Mouse (Mus musculus) liver, embryonic 16.5 days (tissue): ENCODE results near the gene Top1. TPM values are rescaled to one million over a fixed set of nuclear protein-coding genes. Genes with fewer than 3 reads are reported as not detected.
A peak's percentile ranks its signal among the peaks of the same experiment; 100 is the strongest.

ENCODE experiments used
- ATAC-seq: fragments of 200-750 bp; cut with Nextera tagmentation; 2 replicates; pipeline ENCODE4 v1.8.0; 2017; ENCODE audit warnings: low read depth, mild to moderate bottlenecking, moderate number of reproducible peaks, moderate library complexity
- H3K27ac ChIP-seq: fragments of 300-500 bp; sonication (generic); 2 replicates; pipeline ENCODE4 v1.5.1; 2014; ENCODE audit warnings: mild to moderate bottlenecking, low read length
- H3K27me3 ChIP-seq: fragments of 300-500 bp; sonication (generic); 2 replicates; pipeline ENCODE4 v1.6.1; 2014; ENCODE audit warnings: low read depth, low read length, mixed read lengths; ENCODE audit not compliant: control insufficient read depth, insufficient read depth
- H3K36me3 ChIP-seq: fragments of 300-500 bp; sonication (generic); 2 replicates; pipeline ENCODE4 v1.6.1; 2014; ENCODE audit warnings: mild to moderate bottlenecking; ENCODE audit not compliant: control insufficient read depth, insufficient read depth
- H3K4me1 ChIP-seq: fragments of 300-500 bp; sonication (generic); 2 replicates; pipeline ENCODE4 v1.6.1; 2014; ENCODE audit warnings: low read depth, low read length, mixed read lengths; ENCODE audit not compliant: control insufficient read depth
- H3K4me2 ChIP-seq: fragments of 300-500 bp; sonication (generic); 2 replicates; pipeline ENCODE4 v1.6.1; 2014; ENCODE audit warnings: low read depth, low read length, mixed read lengths
- H3K4me3 ChIP-seq: fragments of 300-500 bp; sonication (generic); 2 replicates; pipeline ENCODE4 v1.5.1; 2014; ENCODE audit warnings: low read depth, mild to moderate bottlenecking, low read length
- H3K9ac ChIP-seq: fragments of 300-500 bp; sonication (generic); 2 replicates; pipeline ENCODE4 v1.6.1; 2014; ENCODE audit warnings: low read depth, low read length
- H3K9me3 ChIP-seq: fragments of 300-500 bp; sonication (generic); replicated peaks from 2 replicates; pipeline ENCODE4 v1.6.1; 2016; ENCODE audit warnings: low read length; ENCODE audit not compliant: control insufficient read depth
- WGBS: fragments of 180-500 bp; shearing (Covaris S2); extraction: QIAGEN DNeasy Blood & Tissue Kit; methylation state at CpG from one replicate; pipeline ENCODE4 v1.1.7; 2014; ENCODE audit not compliant: insufficient replicate concordance; 5-methylcytosine and 5-hydroxymethylcytosine counted together
- polyA plus RNA-seq: library from polyadenylated mRNA; unstranded; fragments of >200 nt; fragmentation: Nextera tagmentation; extraction: Ambion mirVana; gene quantifications from 2 replicates; pipeline ENCODE4 v1.2.1, GENCODE M21; 2015

Gene Top1
- polyA plus RNA-seq, 1 experiment from 2014 or later: 55.7 TPM

- ATAC-seq: no peak
- Histone ChIP-seq H3K4me1 (no peaks in the 10 kb centered on the region), H3K36me3 (peaks cover 52% of the 10 kb centered on the region), H3K9me3 (no peaks in the 10 kb centered on the region), H3K4me3 (no peak overlapping the region), H3K27me3 (no peaks in the 10 kb centered on the region), H3K4me2 (no peak overlapping the region), H3K27ac (no peak overlapping the region), H3K9ac (no peak overlapping the region)
- 93% methylated on average over 4 of the region's 4 CpGs for WGBS
Measured at GRCm38 (mm10) chr2:160723613-160724375, 78.1 kb downstream of the Top1 start.

DNA sequence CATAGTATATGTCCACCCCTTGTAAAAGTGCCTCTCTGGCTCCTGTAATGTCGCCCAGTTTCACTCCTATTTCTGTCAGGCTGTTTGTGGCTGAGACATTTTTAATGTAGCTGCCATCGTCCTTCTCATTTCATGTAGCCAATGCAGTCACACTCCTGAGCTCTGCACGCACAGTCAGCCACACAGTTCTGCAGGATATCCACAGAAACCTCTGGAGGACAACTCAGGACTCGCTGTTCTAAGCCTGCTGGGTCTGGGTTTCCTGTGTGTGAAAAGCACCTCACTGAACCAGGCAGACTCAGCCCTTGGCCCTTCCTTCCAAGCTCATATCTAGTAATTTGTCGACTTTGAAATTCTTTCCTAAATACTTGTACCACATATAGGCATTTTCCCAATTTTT lies 78.8 kb downstream of the Top1 start:
- 82% methylated on average over 5 of the region's 5 CpGs for WGBS
- no peak overlapping the region for H3K4me2 ChIP-seq
- H3K9me3 ChIP-seq: no peaks in the 10 kb centered on the region
- no peak overlapping the region for H3K4me3 ChIP-seq
- H3K27ac ChIP-seq: no peak overlapping the region
- peaks cover 46% of the 10 kb centered on the region for H3K36me3 ChIP-seq
- H3K27me3 ChIP-seq: no peaks in the 10 kb centered on the region
- no peak overlapping the region for H3K9ac ChIP-seq
- no peak for ATAC-seq
- H3K4me1 ChIP-seq: no peaks in the 10 kb centered on the region

DNA sequence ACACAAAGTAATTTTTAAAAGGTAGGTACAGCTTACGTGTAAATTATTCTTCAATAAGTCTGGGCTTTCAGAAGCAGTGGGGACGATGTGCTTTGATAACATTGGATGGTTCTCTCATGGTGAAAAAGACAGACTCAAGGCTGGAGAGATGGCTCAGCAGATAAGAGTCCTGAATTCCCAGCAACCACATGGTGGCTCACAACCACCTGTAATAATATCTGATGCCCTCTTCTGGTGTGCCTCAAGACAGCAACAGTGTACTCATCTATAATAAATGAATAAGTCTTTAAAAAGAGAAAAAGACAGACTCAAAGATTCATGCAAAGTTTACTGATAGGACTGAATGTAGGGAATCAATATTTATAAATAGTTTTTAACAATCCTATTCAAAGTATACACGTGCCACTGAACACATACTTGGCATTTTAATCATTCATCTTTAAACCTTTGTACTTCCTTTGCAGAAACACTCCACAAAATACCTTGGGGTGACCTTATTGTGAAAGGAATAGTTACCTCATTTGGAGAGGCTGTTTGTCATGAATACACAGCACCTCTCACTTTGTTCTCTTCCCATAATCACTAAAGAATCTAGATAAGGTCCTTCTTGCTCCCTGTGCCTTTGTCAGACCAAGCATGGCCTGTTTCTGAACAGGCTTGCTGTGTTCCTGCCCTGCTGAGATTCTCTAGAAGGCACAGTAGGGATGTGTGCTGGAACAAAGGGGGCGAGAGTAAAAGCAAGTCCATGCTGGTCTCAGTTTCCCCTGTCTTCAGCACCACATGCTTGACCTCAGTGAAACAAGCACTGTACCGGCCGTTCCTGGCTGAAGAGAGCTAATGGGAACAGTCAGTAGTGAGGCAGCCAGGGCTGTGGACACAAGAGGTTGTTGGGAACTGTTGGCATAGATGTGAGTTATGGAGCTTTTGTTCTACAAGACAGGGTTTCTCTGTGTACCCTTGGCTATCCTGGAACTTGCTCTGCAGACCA lies 80.5 kb downstream of the Top1 start:
- Histone ChIP-seq H3K9ac (no peak overlapping the region), H3K4me3 (no peak overlapping the region), H3K27me3 (peaks cover 9% of the 10 kb centered on the region; the same call in 1 of the 2 replicates), H3K9me3 (no peaks in the 10 kb centered on the region), H3K36me3 (peaks cover 32% of the 10 kb centered on the region), H3K4me1 (peaks cover 8% of the 10 kb centered on the region), H3K27ac (no peak overlapping the region), H3K4me2 (no peak overlapping the region)
- ATAC-seq: no peak
- 88% methylated on average over 6 of the region's 6 CpGs for WGBS

- Histone ChIP-seq H3K27me3 (peaks cover 23% of the 10 kb centered on the region), H3K27ac (no peak overlapping the region)
Measured at GRCm38 (mm10) chr2:160728972-160729371, 83.3 kb downstream of the Top1 start.

DNA sequence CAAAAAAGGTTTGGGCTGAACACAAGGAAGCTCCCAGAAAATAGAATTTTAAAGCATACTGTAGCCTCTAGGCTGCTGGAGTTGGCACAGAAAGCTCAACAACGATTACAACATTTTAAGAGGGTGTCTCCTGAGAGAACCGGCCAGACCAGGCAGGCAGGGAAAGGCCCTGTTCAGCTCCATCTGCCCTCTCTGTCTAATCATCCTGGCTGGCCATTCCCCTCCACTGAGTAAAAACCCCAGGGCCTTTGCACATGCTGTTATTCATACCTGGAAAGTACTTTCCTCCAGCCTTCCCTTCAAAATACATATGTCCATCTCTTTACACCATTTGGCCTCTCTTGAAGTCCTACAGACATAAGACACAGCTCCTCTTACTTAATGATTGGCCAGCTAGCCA lies 83.7 kb downstream of the Top1 start:
- no peak for ATAC-seq
- Histone ChIP-seq H3K9ac (no peak overlapping the region), H3K36me3 (peaks cover 6% of the 10 kb centered on the region), H3K4me1 (peaks cover 14% of the 10 kb centered on the region), H3K4me3 (no peak overlapping the region), H3K4me2 (no peak overlapping the region), H3K27me3 (peaks cover 23% of the 10 kb centered on the region), H3K27ac (no peak overlapping the region), H3K9me3 (no peaks in the 10 kb centered on the region)
- WGBS: 71% methylated on average over 2 of the region's 2 CpGs

More at GRCm38 (mm10) chr2:160728972-160729371, 83.3 kb downstream of the Top1 start:
- 90% methylated on average over 3 of the region's 3 CpGs for WGBS
- no peak overlapping the region for H3K4me3 ChIP-seq
- H3K9ac ChIP-seq: no peak overlapping the region
- ATAC-seq: no peak
- H3K9me3 ChIP-seq: no peaks in the 10 kb centered on the region
- peaks cover 14% of the 10 kb centered on the region for H3K4me1 ChIP-seq
- H3K36me3 ChIP-seq: peaks cover 11% of the 10 kb centered on the region
- no peak overlapping the region for H3K4me2 ChIP-seq

DNA sequence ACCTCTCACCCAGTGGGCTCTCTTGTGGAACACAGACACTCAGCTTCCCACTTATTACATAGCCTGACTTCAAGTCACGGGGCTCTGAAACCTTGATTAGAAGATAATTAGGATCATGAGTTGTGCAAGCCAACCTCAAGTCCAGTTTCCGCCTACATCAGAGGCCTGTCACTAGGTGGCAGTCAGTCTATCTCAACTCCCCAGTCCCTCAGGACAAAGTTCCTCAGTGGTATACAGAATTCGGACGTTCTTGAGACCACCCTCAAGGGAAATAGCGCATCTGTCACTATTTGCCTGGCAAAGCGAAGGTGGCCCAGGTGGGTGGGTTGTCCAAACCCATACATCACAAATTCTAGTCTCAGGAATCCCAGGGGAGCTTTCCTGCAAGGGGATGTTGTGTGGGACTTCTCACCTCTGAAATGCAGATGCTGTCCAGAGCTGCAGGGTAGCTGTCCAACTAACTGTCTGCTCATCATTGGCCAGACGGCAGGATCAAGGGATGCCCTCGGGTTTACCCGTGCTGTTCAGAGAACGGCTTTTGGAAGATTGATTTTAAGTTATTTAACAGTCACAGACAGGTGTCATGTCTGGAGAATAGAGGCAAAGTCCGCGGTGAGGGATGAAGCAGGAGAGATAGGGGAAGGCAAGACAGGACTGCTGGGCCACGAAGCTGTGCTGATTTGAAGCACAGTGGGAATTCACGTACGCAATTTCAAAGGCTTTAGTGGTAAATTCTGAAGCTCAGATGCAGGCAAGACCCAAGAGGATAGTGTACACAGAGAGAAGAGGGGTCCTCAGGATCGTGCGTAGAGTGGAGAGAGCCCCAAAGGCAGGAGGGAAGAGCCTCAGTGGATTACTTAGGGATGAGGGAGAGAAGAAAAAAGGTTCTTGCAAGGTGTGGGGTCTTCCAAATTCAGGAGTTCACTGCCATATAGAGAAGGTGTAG lies 84.4 kb downstream of the Top1 start:
- Histone ChIP-seq H3K36me3 (no peaks in the 10 kb centered on the region), H3K4me3 (peak overlapping the region; percentile 79), H3K9ac (no peak overlapping the region; the same call in 1 of the 2 replicates), H3K9me3 (no peaks in the 10 kb centered on the region), H3K4me1 (peaks cover 16% of the 10 kb centered on the region), H3K27ac (no peak overlapping the region), H3K4me2 (peak overlapping the region; percentile 94), H3K27me3 (peaks cover 23% of the 10 kb centered on the region)
- no peak for ATAC-seq
- 21% methylated on average over 17 of the region's 17 CpGs for WGBS

GRCm38 (mm10) chr2:160730797-160731116 lies 85.1 kb downstream of the Top1 start:
- ATAC-seq: no peak; the same call in 1 of the 2 replicates

DNA sequence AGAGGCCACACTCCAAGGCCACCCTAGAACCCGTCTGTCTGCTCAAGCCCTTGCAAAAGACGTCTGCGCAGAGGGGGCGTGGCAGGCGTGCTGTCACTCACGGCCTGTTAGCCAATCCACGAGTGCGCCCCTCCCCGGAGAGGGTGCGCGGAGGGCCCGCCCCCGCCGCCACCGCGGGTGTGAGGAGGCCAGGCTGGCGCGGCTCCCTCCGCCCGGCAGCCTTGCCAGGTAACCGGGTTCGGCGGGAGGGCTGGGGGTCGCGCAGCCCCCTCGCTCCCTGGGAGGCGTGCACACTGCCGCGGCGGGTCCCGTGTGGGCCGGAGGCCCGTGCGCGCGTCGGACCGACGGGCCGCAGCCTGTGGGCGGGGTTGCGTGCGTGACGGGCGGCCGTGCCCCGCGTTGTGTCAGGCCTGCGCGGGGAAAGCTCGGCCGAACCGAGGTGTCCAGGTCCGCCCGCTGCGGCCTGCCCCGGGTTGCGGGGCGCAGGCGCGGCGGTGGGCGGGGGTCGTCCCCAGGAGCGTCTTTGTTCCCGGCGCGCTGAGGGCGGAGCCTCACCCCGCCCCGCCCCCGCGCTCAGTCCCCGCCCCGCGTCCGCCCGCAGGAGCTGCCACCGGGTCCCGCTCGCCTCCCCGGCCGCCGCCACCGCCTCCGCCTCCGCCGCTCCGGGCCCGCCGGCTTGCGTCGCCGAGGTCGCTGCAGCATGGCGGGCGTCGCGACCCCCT lies 85.6 kb downstream of the Top1 start, which contains the start of gene Plcg1:
TSS of gene Plcg1 (plus strand) at position 184 of the 722 bp plus-strand sequence.
- WGBS: under 1% methylated on average over 71 of the region's 99 CpGs
- peak within 1 kb of the TSS; percentile 79 for H3K4me3 ChIP-seq
- peak within 1 kb of the TSS; percentile 74 for H3K9ac ChIP-seq
- peaks cover 16% of the 10 kb centered on the region for H3K4me1 ChIP-seq
- peak within 1 kb of the TSS; percentile 94 for H3K4me2 ChIP-seq
- peak within 1 kb of the TSS; percentile 61; the same call in 1 of the 2 replicates for H3K27ac ChIP-seq
- H3K9me3 ChIP-seq: no peaks in the 10 kb centered on the region
- H3K36me3 ChIP-seq: no peaks in the 10 kb centered on the region
- peaks cover 23% of the 10 kb centered on the region for H3K27me3 ChIP-seq
- peak; percentile 94 for ATAC-seq

More at GRCm38 (mm10) chr2:160730797-160731116, 85.1 kb downstream of the Top1 start:
- no peak overlapping the region for H3K27ac ChIP-seq
- peaks cover 16% of the 10 kb centered on the region for H3K4me1 ChIP-seq
- WGBS: 8% methylated on average over 19 of the region's 19 CpGs
- H3K4me2 ChIP-seq: peak overlapping the region; percentile 94
- no peaks in the 10 kb centered on the region for H3K36me3 ChIP-seq
- peak overlapping the region; percentile 79 for H3K4me3 ChIP-seq
- peaks cover 23% of the 10 kb centered on the region for H3K27me3 ChIP-seq
- no peaks in the 10 kb centered on the region for H3K9me3 ChIP-seq
- peak overlapping the region; percentile 74 for H3K9ac ChIP-seq
